Mouse (Mus musculus) myocyte (in vitro differentiated cells): ENCODE results near the gene Cenpx. TPM values are rescaled to one million over a fixed set of nuclear protein-coding genes. Genes with fewer than 3 reads are reported as not detected.

ENCODE experiments used
- H3K27me3 ChIP-seq: one replicate; pipeline ENCODE4 v1.6.1; 2011; ENCODE audit not compliant: control insufficient read depth, insufficient read depth, insufficient read length
- H3K36me3 ChIP-seq: one replicate; pipeline ENCODE4 v1.6.1; 2011; ENCODE audit not compliant: control insufficient read depth, insufficient read depth
- H3K4me2 ChIP-seq: one replicate; pipeline ENCODE4 v1.6.1; 2011; ENCODE audit warnings: low read depth, control low read depth
- H3K4me3 ChIP-seq: one replicate; pipeline ENCODE4 v1.5.1; 2011; ENCODE audit warnings: mild to moderate bottlenecking, control low read depth, moderate library complexity
- H3K79me2 ChIP-seq: one replicate; pipeline ENCODE4 v1.6.1; 2011; ENCODE audit not compliant: control insufficient read depth, insufficient read depth
- H3ac ChIP-seq: one replicate; pipeline ENCODE4 v1.6.1; 2011; ENCODE audit not compliant: control insufficient read depth, insufficient read length
- CEBPB ChIP-seq: IDR thresholded peaks from 2 replicates; pipeline ENCODE4 v1.6.1; 2011; ENCODE audit warnings: mild to moderate bottlenecking, moderate library complexity; ENCODE audit not compliant: poor library complexity, insufficient read depth, severe bottlenecking
- E2F4 ChIP-seq: IDR thresholded peaks from one replicate; pipeline ENCODE4 v1.6.1; 2011; ENCODE audit warnings: mild to moderate bottlenecking, control low read depth, moderate library complexity; ENCODE audit not compliant: insufficient read depth
- MAX ChIP-seq: IDR thresholded peaks from one replicate; pipeline ENCODE4 v1.6.1; 2011; ENCODE audit warnings: low read depth, mild to moderate bottlenecking, control low read depth
- MYOD1 ChIP-seq, 3 experiments: IDR thresholded peaks; one replicate each; pipeline ENCODE4 v1.6.1; 2011; ENCODE audit warnings: control low read depth in 2 of 3, low read depth in 2 of 3, mild to moderate bottlenecking in 2 of 3, moderate library complexity in 1 of 3; ENCODE audit not compliant: insufficient read length in 2 of 3, control insufficient read depth in 1 of 3
- MYOG ChIP-seq, 3 experiments: IDR thresholded peaks; one replicate each; pipeline ENCODE4 v1.6.1; 2011; ENCODE audit warnings: control low read depth in 2 of 3, low read depth in 2 of 3, mild to moderate bottlenecking in 2 of 3; ENCODE audit not compliant: insufficient read length in 2 of 3, control insufficient read depth in 1 of 3, insufficient read depth in 1 of 3
- POLR2A ChIP-seq: IDR thresholded peaks from one replicate; pipeline ENCODE4 v1.6.1; 2011; ENCODE audit warnings: low read depth, mild to moderate bottlenecking, control low read depth, moderate library complexity; ENCODE audit not compliant: insufficient read length
- POLR2AphosphoS2 ChIP-seq: IDR thresholded peaks from one replicate; pipeline ENCODE4 v1.6.1; 2011; ENCODE audit warnings: low read depth, control low read depth; ENCODE audit not compliant: insufficient read length
- REST ChIP-seq: IDR thresholded peaks from one replicate; pipeline ENCODE4 v1.6.1; 2011; ENCODE audit warnings: mild to moderate bottlenecking, control low read depth, moderate library complexity; ENCODE audit not compliant: insufficient read depth, insufficient read length
- SRF ChIP-seq: IDR thresholded peaks from one replicate; pipeline ENCODE4 v1.6.1; 2011; ENCODE audit warnings: low read depth; ENCODE audit not compliant: control insufficient read depth, insufficient read length
- TCF12 ChIP-seq: IDR thresholded peaks from one replicate; pipeline ENCODE4 v1.6.1; 2011; ENCODE audit warnings: mild to moderate bottlenecking, control low read depth; ENCODE audit not compliant: poor library complexity, insufficient read depth, severe bottlenecking
- TCF3 ChIP-seq: IDR thresholded peaks from one replicate; pipeline ENCODE4 v1.6.1; 2011; ENCODE audit warnings: low read depth, control low read depth; ENCODE audit not compliant: insufficient read length
- USF1 ChIP-seq: IDR thresholded peaks from one replicate; pipeline ENCODE4 v1.6.1; 2011; ENCODE audit warnings: low read depth, mild to moderate bottlenecking, control low read depth, moderate library complexity
- polyA plus RNA-seq: library from polyadenylated mRNA; unstranded; fragments of >200 nt; fragmentation: generic; extraction: Trizol; gene quantifications from one replicate; pipeline ENCODE4 v1.2.1, GENCODE M21; 2012; ENCODE audit warnings: missing spikeins

The Cenpx gene
- polyA plus RNA-seq, 1 experiment, result 42.5 TPM

- H3K36me3 ChIP-seq, result peaks cover 23% of the 10 kb centered on the region
Measured at GRCm38 (mm10) chr11:120689365-120689764, 24.2 kb downstream of the Cenpx start.

GRCm38 (mm10) chr11:120686650-120687272, 26.8 kb downstream of the Cenpx start:
- no peak for TF ChIP-seq E2F4
- no peak for TF ChIP-seq TCF3
- no peak for TF ChIP-seq MAX
- TF ChIP-seq USF1, result no peak
- TF ChIP-seq SRF, result no peak
- no peak for TF ChIP-seq MYOG (IDR thresholded peaks at IDR 0.05; ENCODE audit: control insufficient read depth in 1 of 3, insufficient read depth in 1 of 3, insufficient read length in 2 of 3, low read depth in 2 of 3)
- no peak for TF ChIP-seq TCF12
- TF ChIP-seq POLR2AphosphoS2, result no peak
- TF ChIP-seq POLR2A, result no peak
- TF ChIP-seq MYOD1 (IDR thresholded peaks at IDR 0.05; ENCODE audit: control insufficient read depth in 1 of 3, insufficient read length in 2 of 3, low read depth in 2 of 3), result no peak
- no peak for TF ChIP-seq CEBPB
- TF ChIP-seq REST, result no peak
- Histone ChIP-seq H3K27me3 (no peaks in the 10 kb centered on the region), H3K4me3 (no peak overlapping the region), H3K79me2 (no peaks in the 10 kb centered on the region), H3K36me3 (peaks cover 18% of the 10 kb centered on the region), H3K4me2 (no peak overlapping the region), H3ac (no peak overlapping the region)

More at GRCm38 (mm10) chr11:120689365-120689764, 24.2 kb downstream of the Cenpx start:
- Histone ChIP-seq H3K4me3 (no peak overlapping the region), H3ac (no peak overlapping the region), H3K4me2 (no peak overlapping the region), H3K27me3 (no peaks in the 10 kb centered on the region), H3K79me2 (no peaks in the 10 kb centered on the region)
- TF ChIP-seq POLR2A (no peak), REST (no peak), MYOG (IDR thresholded peaks at IDR 0.05; ENCODE audit: control insufficient read depth in 1 of 3, insufficient read depth in 1 of 3, insufficient read length in 2 of 3, low read depth in 2 of 3) (peak in 1 of 3 experiments; percentile 39), TCF12 (no peak), MYOD1 (IDR thresholded peaks at IDR 0.05; ENCODE audit: control insufficient read depth in 1 of 3, insufficient read length in 2 of 3, low read depth in 2 of 3) (peak; percentile 7 to 63 (median 59)), POLR2AphosphoS2 (no peak), MAX (no peak)

- no peak overlapping the region for H3K4me2 ChIP-seq
- H3ac ChIP-seq, result no peak overlapping the region
- no peak overlapping the region for H3K4me3 ChIP-seq
- H3K36me3 ChIP-seq, result peaks cover 15% of the 10 kb centered on the region
- no peaks in the 10 kb centered on the region for H3K79me2 ChIP-seq
- TF ChIP-seq MYOG (IDR thresholded peaks at IDR 0.05; ENCODE audit: control insufficient read depth in 1 of 3, insufficient read depth in 1 of 3, insufficient read length in 2 of 3, low read depth in 2 of 3), result peak in 2 of 3 experiments; percentile 43 to 66
- TF ChIP-seq REST, result no peak
- TF ChIP-seq POLR2AphosphoS2, result no peak
- no peak for TF ChIP-seq USF1
- no peak for TF ChIP-seq CEBPB
- no peak for TF ChIP-seq E2F4
- no peaks in the 10 kb centered on the region for H3K27me3 ChIP-seq
Measured at GRCm38 (mm10) chr11:120684660-120685059, 28.9 kb downstream of the Cenpx start.

GRCm38 (mm10) chr11:120684086-120684485, 29.5 kb downstream of the Cenpx start:
- TF ChIP-seq POLR2AphosphoS2, result no peak
- TF ChIP-seq CEBPB, result no peak
- no peak for TF ChIP-seq MAX
- H3ac ChIP-seq, result no peak overlapping the region
- H3K4me3 ChIP-seq, result no peak overlapping the region
- no peaks in the 10 kb centered on the region for H3K27me3 ChIP-seq
- H3K36me3 ChIP-seq, result peaks cover 15% of the 10 kb centered on the region
- H3K79me2 ChIP-seq, result no peaks in the 10 kb centered on the region
- H3K4me2 ChIP-seq, result no peak overlapping the region

GRCm38 (mm10) chr11:120683536-120683935, 30.0 kb downstream of the Cenpx start:
- peaks cover 14% of the 10 kb centered on the region for H3K36me3 ChIP-seq
- no peak overlapping the region for H3ac ChIP-seq
- no peak overlapping the region for H3K4me3 ChIP-seq
- TF ChIP-seq TCF3 (no peak), E2F4 (no peak), TCF12 (no peak), CEBPB (no peak), MYOG (IDR thresholded peaks at IDR 0.05; ENCODE audit: control insufficient read depth in 1 of 3, insufficient read depth in 1 of 3, insufficient read length in 2 of 3, low read depth in 2 of 3) (no peak), MYOD1 (IDR thresholded peaks at IDR 0.05; ENCODE audit: control insufficient read depth in 1 of 3, insufficient read length in 2 of 3, low read depth in 2 of 3) (peak in 1 of 3 experiments; percentile 30), POLR2AphosphoS2 (no peak)
- no peaks in the 10 kb centered on the region for H3K27me3 ChIP-seq
- no peaks in the 10 kb centered on the region for H3K79me2 ChIP-seq
- H3K4me2 ChIP-seq, result peak overlapping the region; percentile 56
